Mouse (Mus musculus) forebrain, embryonic 12.5 days (tissue): ENCODE results near the gene Msto1. TPM values are rescaled to one million over a fixed set of nuclear protein-coding genes. Genes with fewer than 3 reads are reported as not detected.
A peak's percentile ranks its signal among the peaks of the same experiment; 100 is the strongest.
"Not testable (repeated sequence)": the region's sequence is repeated elsewhere in the genome, so short reads cannot be mapped to it uniquely, and the experiment has no call there.

Source experiments
- ATAC-seq: fragments of 200-750 bp; cut with Nextera tagmentation; 2 replicates; pipeline ENCODE4 v1.8.0; 2017; ENCODE audit warnings: moderate TSS enrichment; ENCODE audit not compliant: low FRiP score
- H3K27ac ChIP-seq: fragments of 300-500 bp; sonication (generic); 2 replicates; pipeline ENCODE4 v1.5.1; 2016; ENCODE audit warnings: mild to moderate bottlenecking
- H3K27me3 ChIP-seq: fragments of 300-500 bp; sonication (generic); 2 replicates; pipeline ENCODE4 v1.6.1; 2016; ENCODE audit warnings: mild to moderate bottlenecking
- H3K36me3 ChIP-seq: fragments of 300-500 bp; sonication (generic); replicated peaks from 2 replicates; pipeline ENCODE4 v1.6.1; 2016; ENCODE audit warnings: mild to moderate bottlenecking
- H3K4me1 ChIP-seq: fragments of 300-500 bp; sonication (generic); 2 replicates; pipeline ENCODE4 v1.6.1; 2016
- H3K4me2 ChIP-seq: fragments of 300-500 bp; sonication (generic); 2 replicates; pipeline ENCODE4 v1.6.1; 2016; ENCODE audit warnings: mild to moderate bottlenecking, moderate library complexity
- H3K4me3 ChIP-seq: fragments of 300-500 bp; sonication (generic); replicated peaks from 2 replicates; pipeline ENCODE4 v1.5.1; 2016; ENCODE audit warnings: mild to moderate bottlenecking
- H3K9ac ChIP-seq: fragments of 300-500 bp; sonication (generic); 2 replicates; pipeline ENCODE4 v1.6.1; 2016; ENCODE audit warnings: mild to moderate bottlenecking
- H3K9me3 ChIP-seq: fragments of 300-500 bp; sonication (generic); 2 replicates; pipeline ENCODE4 v1.6.1; 2016
- WGBS: fragments of 180-500 bp; shearing (Covaris S2); methylation state at CpG from one replicate; pipeline ENCODE4 v1.1.7; 2016; 5-methylcytosine and 5-hydroxymethylcytosine counted together
- polyA plus RNA-seq: library from polyadenylated mRNA; unstranded; fragments of >200 nt; fragmentation: Nextera tagmentation; extraction: Ambion mirVana; gene quantifications from 2 replicates; pipeline ENCODE4 v1.2.1, GENCODE M21; 2016

Gene Msto1
- 43.9 and 44.7 TPM in 2 replicates for polyA plus RNA-seq

GRCm38 (mm10) chr3:88913511-88914383 is at the start of gene Msto1:
Gene Msto1 (minus strand): TSS chr3:88913999.
- peak within 1 kb of the TSS; percentile 75 for H3K4me2 ChIP-seq
- peak within 1 kb of the TSS; percentile 85 for H3K27ac ChIP-seq
- whole genome bisulfite sequencing, result under 1% methylated on average over 62 of the region's 62 CpGs
- peaks cover 17% of the 10 kb centered on the region for H3K4me1 ChIP-seq
- no peaks in the 10 kb centered on the region for H3K27me3 ChIP-seq
- H3K9me3 ChIP-seq, result no peaks in the 10 kb centered on the region
- H3K4me3 ChIP-seq, result peak within 1 kb of the TSS; percentile 77
- H3K9ac ChIP-seq, result peak within 1 kb of the TSS; percentile 76
- ATAC-seq, result peak; percentile 98
- peaks cover 35% of the 10 kb centered on the region for H3K36me3 ChIP-seq

DNA sequence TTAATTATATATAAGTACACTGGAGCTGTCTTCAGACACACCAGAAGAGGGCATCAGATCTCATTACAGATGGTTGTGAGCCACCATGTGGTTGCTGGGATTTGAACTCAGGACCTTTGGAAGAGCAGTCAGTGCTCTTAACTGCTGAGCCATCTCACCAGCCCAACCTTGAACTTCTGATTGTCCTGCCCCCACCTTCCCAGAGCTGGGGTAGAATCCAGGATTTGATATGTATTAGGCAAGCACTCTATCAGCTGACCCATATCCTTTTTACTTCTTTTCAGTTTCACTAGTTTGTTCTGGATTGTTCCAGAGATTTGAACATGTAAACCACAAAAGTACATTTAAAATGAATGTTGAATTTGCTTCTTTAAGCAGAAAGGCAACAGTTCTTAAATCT is 49.4 kb upstream of the Msto1 start:
- H3K27ac ChIP-seq, H3K9ac ChIP-seq, H3K4me1 ChIP-seq, H3K4me3 ChIP-seq, H3K9me3 ChIP-seq, H3K27me3 ChIP-seq, ATAC-seq, H3K4me2 ChIP-seq: not testable (repeated sequence)
- H3K36me3 ChIP-seq, result peaks cover 20% of the 10 kb centered on the region

GRCm38 (mm10) chr3:88953736-88954135 is 39.9 kb upstream of the Msto1 start:
- Histone ChIP-seq H3K9me3 (no peaks in the 10 kb centered on the region), H3K27me3 (no peaks in the 10 kb centered on the region), H3K4me2 (no peak overlapping the region), H3K27ac (no peak overlapping the region), H3K4me3 (no peak overlapping the region), H3K9ac (no peak overlapping the region), H3K36me3 (no peaks in the 10 kb centered on the region), H3K4me1 (peaks cover 23% of the 10 kb centered on the region)
- no peak for ATAC-seq

DNA sequence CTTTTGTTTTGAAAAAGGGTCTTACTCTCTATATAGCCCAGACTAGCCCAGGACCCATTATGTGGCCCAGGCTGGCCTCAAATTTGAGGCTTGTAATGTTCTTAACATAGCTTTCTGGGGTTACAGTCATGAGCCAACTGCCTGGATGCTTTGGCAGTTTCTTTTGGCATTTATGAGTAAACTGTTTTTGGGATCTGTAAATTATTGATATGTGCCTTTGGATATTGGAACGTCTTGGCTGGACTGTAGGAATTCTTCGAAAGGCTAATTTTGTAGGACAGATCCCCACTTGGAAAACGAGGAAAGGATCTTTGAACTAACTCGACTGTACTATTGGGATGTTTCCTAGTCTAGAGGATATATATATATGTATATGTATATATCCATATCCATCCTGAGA is 39.4 kb upstream of the Msto1 start:
- WGBS, result 88% methylated on average over 4 of the region's 4 CpGs
- H3K27ac ChIP-seq, result no peak overlapping the region

GRCm38 (mm10) chr3:88951327-88951800 is 37.6 kb upstream of the Msto1 start:
- peaks cover 36% of the 10 kb centered on the region for H3K4me1 ChIP-seq
- H3K27ac ChIP-seq, result peak overlapping the region; percentile 100
- H3K36me3 ChIP-seq, result no peaks in the 10 kb centered on the region
- WGBS, result 3% methylated on average over 5 of the region's 5 CpGs
- ATAC-seq, result no peak
- H3K4me2 ChIP-seq, result peak overlapping the region; percentile 74
- no peaks in the 10 kb centered on the region for H3K9me3 ChIP-seq
- H3K9ac ChIP-seq, result peak overlapping the region; percentile 93
- peak overlapping the region; percentile 82 for H3K4me3 ChIP-seq
- no peaks in the 10 kb centered on the region for H3K27me3 ChIP-seq

More for the DNA sequence above, 39.4 kb upstream of the Msto1 start:
- H3K9me3 ChIP-seq, result no peaks in the 10 kb centered on the region
- no peak overlapping the region for H3K4me3 ChIP-seq
- H3K27me3 ChIP-seq, result no peaks in the 10 kb centered on the region
- H3K4me1 ChIP-seq, result peaks cover 27% of the 10 kb centered on the region
- no peak overlapping the region for H3K4me2 ChIP-seq
- no peaks in the 10 kb centered on the region for H3K36me3 ChIP-seq
- no peak for ATAC-seq
- H3K9ac ChIP-seq, result no peak overlapping the region

DNA sequence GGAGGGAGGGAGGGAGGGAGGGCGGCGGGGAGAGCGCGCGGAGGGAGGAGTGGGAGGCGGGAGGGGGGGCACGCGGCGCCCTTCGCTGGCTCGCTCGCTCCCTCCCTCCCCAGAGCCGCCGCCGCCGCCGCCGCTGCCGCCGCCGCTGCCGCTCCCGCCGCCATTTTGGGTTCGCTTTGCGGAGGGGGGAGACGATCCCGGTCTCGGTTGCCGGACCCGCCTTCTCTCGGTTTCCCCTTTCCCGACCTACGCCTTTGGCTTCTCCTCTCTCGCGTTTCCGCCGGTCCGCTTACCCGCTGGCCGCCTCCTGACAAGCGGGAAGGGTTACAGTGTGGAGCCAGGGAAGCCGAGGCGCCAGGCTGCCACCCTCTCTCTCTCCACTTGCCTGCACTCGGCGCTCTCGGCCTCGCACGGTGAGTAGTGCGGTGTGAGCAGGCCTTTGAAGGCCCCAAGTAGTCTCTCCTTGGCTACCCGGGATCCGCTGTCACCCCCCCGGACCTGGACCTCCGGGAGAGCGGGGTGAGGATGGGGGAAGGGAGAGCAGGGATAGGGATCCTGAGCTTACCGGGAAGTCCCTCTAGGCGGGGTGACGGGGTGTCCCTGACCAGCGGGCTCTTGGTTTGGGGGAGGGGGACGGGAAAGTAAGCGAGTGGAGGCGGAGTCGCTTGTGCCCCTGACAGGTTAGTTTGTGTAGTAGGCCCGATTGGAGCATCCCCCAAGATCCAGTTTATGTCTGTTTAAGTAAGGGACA is 37.0 kb upstream of the Msto1 start, which contains the start of the genes Ash1l and Dap3:
TSS of gene Ash1l (plus strand) at position 47 of the 751 bp plus-strand sequence.
TSS of gene Dap3 (minus strand) at position 606 of the 751 bp plus-strand sequence.
- peak within 1 kb of the TSS; percentile 74 for H3K4me2 ChIP-seq
- H3K4me3 ChIP-seq, result peak within 1 kb of the TSS; percentile 82
- no peaks in the 10 kb centered on the region for H3K9me3 ChIP-seq
- no peaks in the 10 kb centered on the region for H3K27me3 ChIP-seq
- under 1% methylated on average over 47 of the region's 64 CpGs for WGBS
- no peaks in the 10 kb centered on the region for H3K36me3 ChIP-seq
- H3K27ac ChIP-seq, result peak within 1 kb of the TSS; percentile 100
- peak; percentile 83 for ATAC-seq
- peak within 1 kb of the TSS; percentile 93 for H3K9ac ChIP-seq
- peaks cover 36% of the 10 kb centered on the region for H3K4me1 ChIP-seq

GRCm38 (mm10) chr3:88949786-88950575 is 36.2 kb upstream of the Msto1 start:
- H3K9me3 ChIP-seq, result no peaks in the 10 kb centered on the region
- ATAC-seq, result peak; percentile 94
- under 1% methylated on average over 40 of the region's 92 CpGs for WGBS

GRCm38 (mm10) chr3:88944109-88944508 is 30.3 kb upstream of the Msto1 start:
- no peaks in the 10 kb centered on the region for H3K27me3 ChIP-seq
- no peak overlapping the region for H3K9ac ChIP-seq
- H3K27ac ChIP-seq, result no peak overlapping the region
- 97% methylated on average over 4 of the region's 4 CpGs for whole genome bisulfite sequencing
- no peak for ATAC-seq
- no peak overlapping the region for H3K4me2 ChIP-seq
- H3K9me3 ChIP-seq, result no peaks in the 10 kb centered on the region
- peaks cover 17% of the 10 kb centered on the region for H3K4me1 ChIP-seq
- peaks cover 25% of the 10 kb centered on the region for H3K36me3 ChIP-seq
- no peak overlapping the region for H3K4me3 ChIP-seq

More at GRCm38 (mm10) chr3:88949786-88950575, 36.2 kb upstream of the Msto1 start:
- Histone ChIP-seq H3K4me2 (peak overlapping the region; percentile 74), H3K4me3 (peak overlapping the region; percentile 82), H3K4me1 (peaks cover 36% of the 10 kb centered on the region), H3K27me3 (no peaks in the 10 kb centered on the region), H3K36me3 (no peaks in the 10 kb centered on the region), H3K9ac (peak overlapping the region; percentile 93), H3K27ac (peak overlapping the region; percentile 100)

DNA sequence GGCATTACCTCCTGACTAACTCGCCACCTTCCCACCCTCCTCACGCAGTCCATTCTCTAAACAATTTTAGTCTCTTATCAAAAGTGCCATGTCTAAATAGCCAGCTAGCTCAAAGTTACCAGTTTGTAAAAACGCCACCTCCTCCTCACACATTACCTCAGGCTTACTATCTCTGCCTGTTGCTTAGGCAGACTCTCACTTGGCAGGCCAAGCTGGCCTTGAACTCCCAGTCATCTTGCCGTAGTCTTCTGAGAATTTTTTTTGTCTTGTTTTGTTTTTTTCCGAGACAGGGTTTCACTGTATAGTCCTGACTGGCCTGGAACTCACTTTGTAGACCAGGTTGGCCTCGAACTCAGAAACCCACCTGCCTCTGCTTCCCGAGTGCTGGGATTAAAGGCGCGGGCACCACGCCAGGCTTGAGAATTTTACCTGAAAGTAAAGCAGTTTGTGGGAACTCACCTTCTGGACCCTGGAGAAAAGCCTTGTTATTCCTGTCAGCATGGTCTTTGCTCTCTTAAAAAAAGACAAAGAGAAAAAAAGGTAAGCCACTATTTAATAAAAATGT is 28.6 kb upstream of the Msto1 start:
- Histone ChIP-seq H3K36me3 (peaks cover 37% of the 10 kb centered on the region), H3K27ac (no peak overlapping the region), H3K9ac (no peak overlapping the region), H3K4me3 (no peak overlapping the region), H3K27me3 (no peaks in the 10 kb centered on the region), H3K9me3 (no peaks in the 10 kb centered on the region), H3K4me1 (peaks cover under 1% of the 10 kb centered on the region; the same call in 1 of the 2 replicates), H3K4me2 (no peak overlapping the region)
- WGBS, result 92% methylated on average over 10 of the region's 10 CpGs
- ATAC-seq, result no peak

DNA sequence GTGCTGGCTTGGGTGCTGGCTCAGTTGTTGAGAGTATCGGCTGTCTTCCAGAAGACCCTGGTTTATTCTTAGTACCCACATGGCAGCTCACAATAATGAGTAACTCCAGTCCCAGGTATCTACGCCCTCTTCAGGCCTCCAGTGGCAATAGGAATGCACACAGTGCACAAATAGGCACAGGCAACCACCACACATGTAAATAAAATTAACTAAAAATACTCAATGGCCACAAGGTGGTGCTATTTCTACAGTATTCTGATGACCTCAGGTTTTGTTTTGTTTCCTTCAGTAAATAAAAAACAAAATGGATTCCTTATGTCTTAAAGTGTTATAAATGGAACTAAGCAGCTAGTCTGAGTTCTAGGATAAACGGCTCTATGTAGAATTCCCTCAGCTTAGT is 25.9 kb upstream of the Msto1 start:
- Histone ChIP-seq H3K4me3 (no peak overlapping the region), H3K4me1 (no peaks in the 10 kb centered on the region), H3K9ac (no peak overlapping the region), H3K9me3 (no peaks in the 10 kb centered on the region), H3K36me3 (peaks cover 54% of the 10 kb centered on the region), H3K27me3 (no peaks in the 10 kb centered on the region), H3K4me2 (no peak overlapping the region), H3K27ac (no peak overlapping the region)
- 72% methylated on average over 3 of the region's 3 CpGs for WGBS
- ATAC-seq, result no peak

DNA sequence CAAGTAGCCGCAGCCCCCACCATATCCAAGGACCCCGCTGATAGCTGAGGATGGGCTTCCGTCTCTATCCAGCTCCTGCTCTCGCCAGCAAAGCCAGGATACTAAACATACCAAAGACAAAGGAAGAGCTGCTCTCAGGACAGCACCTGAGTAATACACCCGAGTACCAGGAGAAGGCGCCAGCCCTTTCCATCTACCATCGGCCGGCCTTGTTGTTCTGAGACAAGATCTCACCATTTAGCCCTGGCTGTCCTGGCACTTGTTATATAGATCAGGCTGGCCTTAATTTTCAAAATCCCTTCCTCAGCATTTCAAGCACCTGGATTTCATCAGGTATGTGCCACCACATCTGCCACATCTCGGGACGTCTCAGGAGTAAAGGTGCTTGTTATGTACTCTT is 25.3 kb upstream of the Msto1 start:
- H3K4me2 ChIP-seq, result no peak overlapping the region
- no peaks in the 10 kb centered on the region for H3K27me3 ChIP-seq
- H3K9me3 ChIP-seq, result no peaks in the 10 kb centered on the region
- 93% methylated on average over 10 of the region's 10 CpGs for WGBS
- H3K9ac ChIP-seq, result no peak overlapping the region
- no peaks in the 10 kb centered on the region for H3K4me1 ChIP-seq
- no peak overlapping the region for H3K27ac ChIP-seq
- H3K36me3 ChIP-seq, result peaks cover 58% of the 10 kb centered on the region
- H3K4me3 ChIP-seq, result no peak overlapping the region
- ATAC-seq, result no peak
